Comparison of ENCODE assay signal across 8 mouse cellular contexts in genomic region chr7:49272445-49273439, GRCm38 (mm10).
DNase-seq lines count a peak whose midpoint lies in the region; ATAC-seq and TF ChIP-seq lines count a peak whose summit lies in the region.

No protein-coding gene starts in this region.

- DNase-seq in brain, embryonic 14.5 days (ENCODE audit: low read depth): peak; percentile 91
- peak; percentile 49 for DNase-seq in naive thymus-derived CD4-positive, alpha-beta T cell, adult 2 months (ENCODE audit: low read depth)
- DNase-seq in spleen, postnatal 4 days (ENCODE audit: low spot score in 2 of 2): peak; percentile 44 to 73

- H3K79me2 ChIP-seq in C2C12 (ENCODE audit: control insufficient read depth, insufficient read depth): peaks cover 15% of the 10 kb centered on the region

- no peak overlapping the region for H3K4me3 ChIP-seq in C2C12 (ENCODE audit: insufficient read depth, poor library complexity, severe bottlenecking)
- no peak overlapping the region for H3K4me3 ChIP-seq in heart, embryonic 12.5 days
- no peak overlapping the region for H3K4me3 ChIP-seq in kidney, embryonic 14.5 days (ENCODE audit: low read length)
- no peak overlapping the region for H3K4me3 ChIP-seq in limb, embryonic 13.5 days

- H3K27me3 ChIP-seq in C2C12 (ENCODE audit: control insufficient read depth, insufficient read depth, insufficient read length): no peaks in the 10 kb centered on the region
- peaks cover 4% of the 10 kb centered on the region; the same call in 1 of the 2 replicates for H3K27me3 ChIP-seq in heart, embryonic 12.5 days (replicated peaks)
- H3K27me3 ChIP-seq in kidney, embryonic 14.5 days (ENCODE audit: control insufficient read depth, insufficient read depth, low read length): peaks cover 2% of the 10 kb centered on the region; the same call in 1 of the 2 replicates
- peaks cover 5% of the 10 kb centered on the region; the same call in 1 of the 2 replicates for H3K27me3 ChIP-seq in limb, embryonic 13.5 days

- TF ChIP-seq POLR2A in brain, embryonic 14.5 days (IDR thresholded peaks at IDR 0.05; ENCODE audit: borderline replicate concordance, extremely low read depth, insufficient read depth, insufficient read length, poor library complexity, severe bottlenecking): no peak

- no peaks in the 10 kb centered on the region for H3K9me3 ChIP-seq in heart, embryonic 12.5 days (replicated peaks)
- H3K9me3 ChIP-seq in kidney, embryonic 14.5 days (ENCODE audit: control insufficient read depth, low read length): no peaks in the 10 kb centered on the region
- H3K9me3 ChIP-seq in limb, embryonic 13.5 days: no peaks in the 10 kb centered on the region

- peak; percentile 76 for TF ChIP-seq CTCF in C2C12 (IDR thresholded peaks at IDR 0.05; ENCODE audit: control insufficient read depth, insufficient read depth, insufficient read length)
- TF ChIP-seq CTCF in brain, embryonic 14.5 days (IDR thresholded peaks at IDR 0.05; ENCODE audit: borderline replicate concordance, extremely low read depth, insufficient read depth, insufficient read length): peak; percentile 93

- no peak overlapping the region for H3K9ac ChIP-seq in heart, embryonic 12.5 days
- no peak overlapping the region for H3K9ac ChIP-seq in kidney, embryonic 14.5 days (ENCODE audit: low read depth, low read length)
- no peak overlapping the region for H3K9ac ChIP-seq in limb, embryonic 13.5 days

- H3K4me2 ChIP-seq in heart, embryonic 12.5 days: no peak overlapping the region
- H3K4me2 ChIP-seq in kidney, embryonic 14.5 days (replicated peaks; ENCODE audit: low read depth, low read length): no peak overlapping the region
- peak overlapping the region; percentile 38 for H3K4me2 ChIP-seq in limb, embryonic 13.5 days (replicated peaks)

- WGBS in heart, embryonic 12.5 days: 21% methylated on average over 16 of the region's 16 CpGs
- 23% methylated on average over 16 of the region's 16 CpGs for WGBS in kidney, embryonic 14.5 days
- 21% methylated on average over 16 of the region's 16 CpGs for WGBS in limb, embryonic 13.5 days

- peak; percentile 81 for ATAC-seq in erythroid progenitor cell, adult 5-6 weeks (replicated peaks; ENCODE audit: low FRiP score, poor library complexity, severe bottlenecking)
- peak; percentile 48 for ATAC-seq in heart, embryonic 12.5 days (ENCODE audit: insufficient number of reproducible peaks, low FRiP score)
- peak; percentile 40; the same call in 1 of the 2 replicates for ATAC-seq in kidney, embryonic 14.5 days (ENCODE audit: low FRiP score, low TSS enrichment)
- ATAC-seq in limb, embryonic 13.5 days (ENCODE audit: low FRiP score, low read depth): no peak

- peaks cover 5% of the 10 kb centered on the region for H3K79me3 ChIP-seq in C2C12 (ENCODE audit: low read depth)

- H3K4me1 ChIP-seq in heart, embryonic 12.5 days (replicated peaks): peaks cover 30% of the 10 kb centered on the region
- 0 out of 2 replicates have a peak, but pooled peaks cover 6% of the 10 kb centered on the region for H3K4me1 ChIP-seq in kidney, embryonic 14.5 days (ENCODE audit: control insufficient read depth, insufficient read depth, low read length)
- peaks cover 21% of the 10 kb centered on the region for H3K4me1 ChIP-seq in limb, embryonic 13.5 days

- no peak overlapping the region for H3ac ChIP-seq in C2C12 (ENCODE audit: control insufficient read depth, insufficient read length, low read depth)

- no peak overlapping the region for H3K27ac ChIP-seq in heart, embryonic 12.5 days (ENCODE audit: poor library complexity, severe bottlenecking)
- H3K27ac ChIP-seq in kidney, embryonic 14.5 days (ENCODE audit: low read depth, low read length): no peak overlapping the region
- H3K27ac ChIP-seq in limb, embryonic 13.5 days: no peak overlapping the region

- H3K36me3 ChIP-seq in C2C12 (ENCODE audit: control insufficient read depth, insufficient read depth): no peaks in the 10 kb centered on the region
- H3K36me3 ChIP-seq in heart, embryonic 12.5 days: no peaks in the 10 kb centered on the region
- no peaks in the 10 kb centered on the region for H3K36me3 ChIP-seq in kidney, embryonic 14.5 days (ENCODE audit: control insufficient read depth, insufficient read depth, low read length)
- H3K36me3 ChIP-seq in limb, embryonic 13.5 days: no peaks in the 10 kb centered on the region

TF ChIP-seq in C2C12, 6 proteins besides CTCF, POLR2A, EP300 and RAD21:
- TF ChIP-seq USF1 (IDR thresholded peaks at IDR 0.05; ENCODE audit: low read depth) (no peak), MAX (IDR thresholded peaks at IDR 0.05) (peak; percentile 45), MYOD1 (IDR thresholded peaks at IDR 0.05; ENCODE audit: control insufficient read depth, insufficient read length, low read depth) (no peak), CEBPB (IDR thresholded peaks at IDR 0.05; ENCODE audit: low read depth) (no peak), FOSL1 (IDR thresholded peaks at IDR 0.05; ENCODE audit: insufficient read depth, low read length, poor library complexity, severe bottlenecking) (no peak)
